Mouse (Mus musculus): ENCODE results near the gene Zp3. TPM values are rescaled to one million over a fixed set of nuclear protein-coding genes. Genes with fewer than 3 reads are reported as not detected.

Zp3 gene
- total RNA-seq, 2 experiments from 2014 or later, result not detected

- no peak for DNase-seq (ENCODE audit: low spot score)
Measured at GRCm38 (mm10) chr5:136001222-136001621, 21.3 kb downstream of the Zp3 start.

DNA sequence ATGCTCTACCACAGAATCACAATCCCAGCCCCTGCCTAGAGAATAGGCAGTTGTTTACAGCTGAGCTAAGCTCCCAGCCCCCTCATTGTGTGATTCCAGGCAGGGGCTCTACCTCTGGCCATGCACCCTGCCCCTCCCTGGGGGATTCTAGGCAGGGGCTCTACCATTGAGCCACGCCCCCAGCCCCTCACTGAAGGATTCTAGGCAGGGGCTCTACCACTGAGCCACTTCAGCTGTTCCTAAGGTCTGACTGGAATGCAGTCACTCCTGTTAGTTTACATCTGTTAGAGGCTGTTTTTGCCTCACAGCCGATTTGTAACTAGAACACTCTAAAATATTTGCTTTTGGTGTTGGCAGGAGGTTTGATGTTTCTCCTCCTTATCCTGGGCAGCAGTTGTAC, 22.4 kb downstream of the Zp3 start:
- no peak for DNase-seq (ENCODE audit: low spot score)

DNA sequence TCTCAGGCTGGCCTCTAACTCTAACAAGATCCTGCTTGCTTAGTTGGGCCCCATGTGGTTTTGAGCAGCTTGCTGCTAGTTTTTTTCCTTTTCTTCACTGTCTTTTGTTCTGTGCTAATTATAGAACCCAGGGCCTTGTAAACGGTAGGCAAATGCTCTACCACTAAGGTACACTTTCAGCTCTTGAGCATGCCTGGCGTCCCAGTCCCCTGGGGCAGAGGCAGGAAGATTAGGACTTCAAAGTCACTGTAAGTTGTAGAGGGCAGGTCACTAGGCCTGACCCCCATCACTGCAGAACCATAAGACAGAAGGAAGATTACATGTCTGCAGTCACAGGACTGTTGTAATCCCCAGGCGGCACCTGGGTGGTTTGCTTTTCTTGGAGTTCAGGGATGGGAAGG, 22.9 kb downstream of the Zp3 start:
- no peak for DNase-seq (ENCODE audit: low spot score)

GRCm38 (mm10) chr5:136004537-136004936, 24.6 kb downstream of the Zp3 start:
- DNase-seq (ENCODE audit: low spot score), result no peak

GRCm38 (mm10) chr5:136007745-136008144, 27.8 kb downstream of the Zp3 start:
- no peak for DNase-seq (ENCODE audit: low spot score)

- DNase-seq (ENCODE audit: low spot score), result no peak
Measured at GRCm38 (mm10) chr5:136014877-136015276, 35.0 kb downstream of the Zp3 start.

DNA sequence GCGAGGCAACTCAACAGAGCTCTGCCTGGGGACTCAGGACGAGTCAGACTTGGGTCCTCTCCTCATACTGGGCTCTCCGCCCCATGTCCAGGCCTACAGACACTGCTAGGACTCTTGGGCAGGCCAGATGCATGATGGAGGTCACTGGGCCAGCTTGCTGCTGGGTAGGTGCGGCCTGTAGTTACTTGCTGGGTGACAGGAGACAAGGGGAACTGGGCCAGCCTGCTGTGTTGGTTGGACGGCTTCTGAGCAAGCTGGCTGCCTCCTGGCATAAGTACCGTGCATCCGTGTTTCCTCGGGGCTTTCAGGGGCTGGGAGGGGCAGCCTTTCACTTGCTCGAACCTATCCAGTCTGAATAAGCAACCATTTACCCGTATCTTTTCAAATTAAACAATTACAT, 35.7 kb downstream of the Zp3 start:
- DNase-seq (ENCODE audit: low spot score), result no peak

GRCm38 (mm10) chr5:136016014-136016876, 36.3 kb downstream of the Zp3 start:
- no peak for DNase-seq (ENCODE audit: low spot score)

DNA sequence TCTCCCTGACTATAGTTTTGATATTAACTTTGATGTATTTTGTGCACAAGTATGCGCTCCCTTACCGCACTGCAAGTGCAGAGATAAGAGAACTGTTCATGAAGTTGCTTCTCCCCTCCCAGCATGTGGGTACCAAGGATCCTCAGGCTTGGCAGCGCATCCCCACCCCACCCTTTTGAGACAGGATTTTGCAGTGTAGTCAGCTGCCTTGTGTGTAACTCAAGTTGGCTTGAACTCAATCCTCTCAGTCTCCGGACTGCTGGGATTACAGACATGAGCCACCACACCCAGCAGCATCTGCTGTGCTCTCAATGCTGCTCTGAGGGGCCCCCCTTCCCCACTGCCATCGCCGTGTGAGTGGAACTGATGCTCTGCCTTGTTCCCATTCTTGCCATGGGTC, 37.4 kb downstream of the Zp3 start:
- DNase-seq (ENCODE audit: low spot score), result peak; percentile 48

DNA sequence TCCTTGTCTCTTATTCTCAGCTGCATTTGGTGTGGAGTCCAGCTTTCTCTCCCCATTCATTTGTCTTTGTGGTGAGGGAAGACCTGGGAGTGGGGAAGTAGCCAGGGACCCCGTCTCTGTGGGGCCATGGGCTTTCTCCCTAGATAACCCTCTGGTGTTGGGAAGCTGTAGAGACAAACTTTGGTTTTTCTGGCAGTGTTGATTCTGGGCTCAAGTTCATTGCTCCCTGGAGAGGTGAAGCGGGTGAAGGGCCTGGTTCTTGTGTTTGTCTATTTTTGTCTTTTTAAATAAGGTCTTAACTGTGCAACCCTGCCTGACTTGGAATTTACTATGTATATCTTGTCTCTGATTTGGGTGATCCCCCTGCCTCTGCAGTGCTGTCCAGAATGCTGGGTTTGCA, 38.8 kb downstream of the Zp3 start:
- no peak for DNase-seq (ENCODE audit: low spot score)

- peak; percentile 37 for DNase-seq (ENCODE audit: low spot score)
Measured at GRCm38 (mm10) chr5:136019907-136020306, 40.0 kb downstream of the Zp3 start.

DNA sequence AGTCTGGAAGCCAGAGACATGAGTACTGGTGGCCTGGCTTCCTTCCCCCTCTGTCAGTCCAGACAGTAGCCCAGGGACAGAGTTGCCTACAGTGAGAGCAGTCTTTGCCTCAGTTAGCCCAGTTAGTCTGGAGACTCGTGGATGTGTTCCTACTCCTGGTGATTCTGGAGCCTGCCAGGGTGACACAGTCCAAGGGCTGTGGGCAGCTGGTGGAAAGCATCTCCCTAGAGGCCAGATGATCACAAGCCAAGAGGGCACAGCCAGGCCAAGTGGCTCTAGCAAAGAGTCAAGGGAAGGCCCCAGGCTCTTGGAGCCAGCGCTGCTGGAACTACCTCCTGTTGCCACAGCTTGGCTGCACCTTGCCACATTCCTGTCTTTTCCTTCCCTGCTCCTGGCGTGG, 45.8 kb downstream of the Zp3 start:
- peak; percentile 73 for DNase-seq (ENCODE audit: low spot score)

DNA sequence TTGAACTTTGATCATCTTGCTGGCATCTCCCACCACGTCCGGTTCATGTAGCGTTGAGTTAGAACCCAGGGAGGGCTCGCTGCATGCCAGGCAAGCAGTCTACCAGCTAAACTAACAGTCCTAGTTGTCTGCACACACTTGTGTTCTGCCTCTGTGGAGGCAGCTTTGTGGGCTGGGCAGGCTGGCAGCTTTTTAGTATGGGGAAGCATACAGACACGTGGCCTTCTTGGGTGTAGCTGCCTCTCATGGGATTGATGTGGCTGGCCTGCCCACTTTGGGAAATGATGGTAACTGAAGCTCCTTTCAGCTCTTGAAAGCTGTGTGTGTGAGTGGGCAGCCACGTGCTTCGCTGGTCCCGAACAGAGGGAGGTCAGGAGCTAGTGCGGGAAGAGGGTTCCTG, 47.0 kb downstream of the Zp3 start:
- DNase-seq (ENCODE audit: low spot score), result no peak

DNA sequence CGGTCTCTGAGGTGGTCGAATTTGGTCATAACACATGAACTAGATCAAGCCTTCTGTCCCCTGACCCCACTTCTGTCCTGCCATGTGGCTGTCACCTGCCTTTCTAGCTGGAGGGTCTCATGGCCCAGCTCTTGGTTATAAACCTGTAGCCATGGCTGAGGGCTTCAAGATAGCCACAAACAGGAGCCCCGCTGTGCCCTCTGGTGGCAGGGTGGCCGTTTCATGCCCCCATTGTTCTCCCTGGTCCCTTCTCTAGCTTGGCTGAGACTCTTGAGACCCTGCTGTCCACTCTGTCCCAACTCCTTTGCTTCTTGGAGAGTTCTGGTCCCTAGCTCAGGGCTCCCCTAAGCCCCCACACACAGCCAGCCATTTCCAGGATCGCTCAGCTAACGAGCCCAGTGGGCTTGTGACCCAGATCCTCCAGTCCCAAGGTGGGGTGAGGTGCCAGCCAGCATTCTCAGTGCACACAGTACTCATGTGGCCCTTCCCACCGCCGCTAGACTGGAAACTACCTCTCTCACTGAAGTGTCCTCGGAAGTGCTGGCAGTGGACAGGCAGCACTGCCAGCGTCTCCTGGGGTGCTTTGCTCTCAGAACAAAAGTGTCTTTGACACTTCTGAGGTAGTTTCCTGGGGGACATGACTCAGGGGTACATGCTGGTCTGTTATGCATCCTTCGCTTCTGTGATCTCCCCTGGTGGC, 47.9 kb downstream of the Zp3 start:
- no peak for DNase-seq (ENCODE audit: low spot score)

DNA sequence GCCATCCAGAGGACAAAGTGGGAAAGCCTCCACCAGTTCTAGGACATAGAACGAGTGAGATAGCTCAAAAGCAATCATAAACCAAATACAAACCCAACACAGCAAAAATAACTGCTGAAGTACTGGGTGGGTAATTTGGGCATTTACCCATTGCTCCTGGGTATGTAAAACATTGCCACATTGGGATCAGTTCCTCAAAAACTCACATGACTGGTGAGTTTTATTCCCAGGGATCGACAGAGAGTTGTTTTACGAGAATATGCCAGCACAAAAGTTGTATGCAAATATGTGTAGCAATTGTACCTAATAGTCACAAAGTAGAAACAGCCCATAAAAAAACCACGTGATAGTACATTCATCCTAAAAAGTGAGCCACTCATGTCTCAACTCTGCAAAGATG, 55.0 kb downstream of the Zp3 start:
- no peak for DNase-seq (ENCODE audit: low spot score)

- no peak for DNase-seq (ENCODE audit: low spot score)
Measured at GRCm38 (mm10) chr5:136035285-136035684, 55.4 kb downstream of the Zp3 start.

GRCm38 (mm10) chr5:136036667-136037066, 56.8 kb downstream of the Zp3 start:
- no peak for DNase-seq (ENCODE audit: low spot score)

Other genes starting within 250 kb of the Zp3 start
- 1 to 10 TPM; 6.8 to 8.4 TPM for gene Tmem120a, start 235.7 kb upstream of the Zp3 start, total RNA-seq (2021)
- not detected for gene Styxl1, start 201.7 kb upstream of the Zp3 start, total RNA-seq (2021)
- gene Mdh2, start 201.6 kb upstream of the Zp3 start, total RNA-seq (2021), result 1,000 to 10,000 TPM in 1 of 2 experiments, 100 to 1,000 TPM in 1; 959 to 1,045 TPM
- gene Srrm3, start 173.2 kb upstream of the Zp3 start, total RNA-seq (2021), result not detected
- gene Hspb1, start 92.2 kb upstream of the Zp3 start, total RNA-seq (2021), result 100 to 1,000 TPM; 239 to 482 TPM
- 100 to 1,000 TPM; 288 to 326 TPM for gene Ywhag, start 45.5 kb upstream of the Zp3 start, total RNA-seq (2021)
- gene Ssc4d, start 5.6 kb upstream of the Zp3 start, total RNA-seq (2021), result under 1 TPM; 0.57 to 0.95 TPM
- gene Dtx2, start 14.7 kb downstream of the Zp3 start, total RNA-seq (2021), result 1 to 10 TPM; 7.4 to 7.6 TPM
- under 1 TPM in 1 of 2 experiments, not detected in 1; 0.07 TPM for gene Upk3b, start 58.4 kb downstream of the Zp3 start, total RNA-seq (2021)
- gene Upk3bl, start 74.4 kb downstream of the Zp3 start, total RNA-seq (2021), result not detected
- gene Rasa4, start 103.8 kb downstream of the Zp3 start, total RNA-seq (2021), result 10 to 100 TPM; 32.3 to 34.8 TPM
- gene Polr2j, start 136.5 kb downstream of the Zp3 start, total RNA-seq (2021), result 10 to 100 TPM; 65.1 to 72.1 TPM
- 1 to 10 TPM; 4.2 to 4.4 TPM for gene Lrwd1, start 156.0 kb downstream of the Zp3 start, total RNA-seq (2021)
- gene Alkbh4, start 156.0 kb downstream of the Zp3 start, total RNA-seq (2021), result 1 to 10 TPM; 3.8 to 4.9 TPM
- under 1 TPM; 0.55 to 0.64 TPM for gene Orai2, start 190.6 kb downstream of the Zp3 start, total RNA-seq (2021)
- 10 to 100 TPM; 19.4 to 23.8 TPM for gene Prkrip1, start 218.9 kb downstream of the Zp3 start, total RNA-seq (2021)